Mouse (Mus musculus): ENCODE results near the gene Kcnn3.

DNA sequence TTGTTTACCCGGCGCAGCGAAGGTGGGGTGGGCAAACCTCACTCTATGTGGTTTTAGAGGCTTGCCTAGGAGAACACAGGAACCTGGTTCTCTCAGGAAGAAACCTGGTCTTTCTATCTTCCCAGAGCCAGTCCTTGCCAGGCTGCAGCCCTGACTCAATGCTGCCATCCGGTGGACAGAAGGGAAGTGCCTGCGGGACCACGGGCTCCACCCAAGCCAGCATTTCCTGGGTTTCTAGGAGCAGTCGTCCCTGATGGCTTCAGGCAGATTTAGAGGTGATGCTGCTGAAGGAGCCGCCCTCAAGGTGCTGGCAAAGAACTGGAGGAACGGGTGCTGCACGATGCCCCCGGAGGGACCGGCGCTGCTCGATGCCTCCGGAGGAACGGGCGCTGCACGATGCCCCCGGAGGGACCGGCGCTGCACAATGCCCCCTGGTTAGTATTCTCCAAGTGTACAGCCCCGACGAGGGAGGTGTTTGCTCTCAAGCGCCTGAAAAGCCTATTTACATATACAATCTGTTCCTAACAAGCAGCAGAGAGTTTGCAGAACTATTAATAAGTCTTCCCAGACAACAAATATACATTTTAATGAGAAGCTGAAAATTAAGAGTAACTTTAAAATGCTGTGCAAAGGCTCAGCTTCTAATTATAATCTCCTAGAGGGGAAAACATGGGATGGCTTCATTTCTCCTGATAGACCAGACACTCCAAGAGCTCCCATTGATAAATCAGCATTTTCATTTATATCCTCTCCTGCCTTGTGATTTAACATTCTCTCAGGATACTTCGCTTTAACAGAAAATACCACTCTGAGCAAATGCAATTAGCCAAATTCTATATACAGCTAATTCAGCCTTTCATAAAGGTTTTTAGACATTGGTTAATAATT, 169.0 kb downstream of the Kcnn3 start:
- TF ChIP-seq CTCF (conservative IDR thresholded peaks at IDR 0.05; ENCODE audit: insufficient read depth, insufficient read length, low read depth, low read length) = peak; percentile 93
- TF ChIP-seq POLR2A (IDR thresholded peaks at IDR 0.05; ENCODE audit: low read depth, low read length) = no peak

Measured in kidney, adult 2 months (tissue).